Mouse (Mus musculus) left cerebral cortex, adult 11 months (tissue): ENCODE data around the gene Gm4737.
"Not testable (repeated sequence)": the region's sequence is repeated elsewhere in the genome, so short reads cannot be mapped to it uniquely, and the experiment has no call there.

Experiments used
- DNase-seq: peaks from one replicate; pipeline ENCODE4 v3.0.0; 2022; ENCODE audit warnings: low spot score

Gm4737 gene

DNA sequence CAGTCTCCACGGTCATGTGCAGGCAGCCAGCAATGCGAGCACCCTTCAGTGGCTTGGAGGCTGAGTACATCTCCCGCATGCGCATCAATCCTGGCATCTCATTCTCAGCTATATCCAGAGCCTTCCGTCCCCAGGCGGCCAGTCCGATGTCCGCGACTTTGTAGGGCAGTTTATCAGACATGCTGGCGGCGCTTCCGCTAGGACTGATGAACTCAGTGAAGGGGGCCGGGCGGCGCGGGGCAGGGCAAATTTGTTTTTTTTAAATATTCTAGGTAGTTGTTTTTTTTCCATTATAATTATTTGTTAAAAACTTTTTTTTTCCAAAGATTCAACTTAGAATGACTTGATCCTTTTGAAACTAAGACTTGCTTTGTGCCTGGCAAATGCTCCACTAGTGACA lies at the start of gene Gm4737:
Gene Gm4737, minus strand, starts transcription at position 246 of the 400 bp plus-strand sequence.
- not testable (repeated sequence) for DNase-seq

DNA sequence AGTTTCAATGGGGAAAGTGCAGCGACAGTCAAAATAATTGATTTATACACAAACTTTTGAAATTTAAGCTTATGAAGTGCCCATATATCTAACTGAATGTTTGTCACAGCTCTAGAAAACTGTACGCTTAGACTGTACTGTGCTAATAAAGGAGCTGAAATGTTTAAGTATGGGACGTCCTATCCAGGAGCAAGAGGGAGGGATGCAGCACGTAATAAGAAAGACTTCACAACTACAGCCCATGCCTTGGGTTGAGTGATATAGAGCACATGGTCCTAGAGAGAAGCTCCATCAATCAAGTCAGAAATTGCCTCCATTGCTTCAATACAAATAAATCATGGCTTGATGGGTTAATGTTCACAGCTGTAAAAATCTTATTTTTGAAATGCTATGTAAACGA lies 40.9 kb upstream of the Gm4737 start:
- DNase-seq, result no peak

DNA sequence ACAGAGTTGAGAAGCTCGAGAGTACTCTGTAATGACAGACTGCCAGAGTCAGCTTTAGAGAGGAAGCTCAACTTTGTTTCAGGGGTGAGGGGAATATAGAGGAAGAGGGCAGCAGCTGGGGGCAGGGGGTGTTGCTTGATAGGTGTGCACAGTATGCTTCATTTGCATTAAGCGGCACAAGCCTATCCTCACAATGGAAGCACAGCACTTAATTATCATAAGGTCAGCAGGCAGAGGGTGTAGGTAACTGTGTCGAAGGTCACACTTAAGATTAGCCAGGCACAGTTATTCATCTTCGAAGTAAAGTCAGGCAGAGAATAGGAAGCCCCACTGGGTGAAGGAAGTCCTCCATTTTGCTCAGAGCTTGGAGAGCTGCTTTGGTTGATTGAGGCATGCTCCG lies 28.2 kb upstream of the Gm4737 start:
- no peak for DNase-seq

DNA sequence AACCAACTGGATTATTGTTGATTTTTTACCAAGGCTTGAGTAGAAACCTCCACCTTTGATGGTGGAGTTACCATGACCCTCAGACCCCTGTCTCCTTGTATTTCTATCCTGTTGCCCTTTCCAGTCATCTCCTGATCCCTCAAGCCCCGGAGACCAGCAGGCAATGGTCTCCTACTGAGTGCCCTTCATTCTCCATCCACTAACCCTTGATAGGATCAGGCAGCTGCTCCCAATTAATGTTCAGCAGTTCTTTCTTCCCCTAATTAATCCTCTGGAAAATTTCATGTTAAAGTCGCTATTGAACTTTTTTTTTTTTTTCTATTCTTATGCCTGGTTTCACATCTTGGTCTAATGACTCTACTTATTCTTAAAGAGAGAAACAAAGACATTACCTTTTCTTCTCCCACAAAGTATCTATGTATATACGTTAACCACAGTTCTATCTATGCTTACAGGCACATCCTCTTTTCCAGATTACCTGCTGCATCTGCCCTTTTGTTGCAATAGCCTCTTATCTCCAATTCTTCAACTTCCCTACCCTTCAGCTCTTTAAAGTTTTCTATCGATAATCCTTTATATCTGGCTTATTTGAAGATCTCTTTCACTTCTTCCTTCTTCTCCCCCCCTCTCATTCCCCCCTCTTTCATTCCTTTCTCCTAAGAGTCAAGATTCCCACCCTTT lies 23.4 kb upstream of the Gm4737 start:
- no peak for DNase-seq

DNA sequence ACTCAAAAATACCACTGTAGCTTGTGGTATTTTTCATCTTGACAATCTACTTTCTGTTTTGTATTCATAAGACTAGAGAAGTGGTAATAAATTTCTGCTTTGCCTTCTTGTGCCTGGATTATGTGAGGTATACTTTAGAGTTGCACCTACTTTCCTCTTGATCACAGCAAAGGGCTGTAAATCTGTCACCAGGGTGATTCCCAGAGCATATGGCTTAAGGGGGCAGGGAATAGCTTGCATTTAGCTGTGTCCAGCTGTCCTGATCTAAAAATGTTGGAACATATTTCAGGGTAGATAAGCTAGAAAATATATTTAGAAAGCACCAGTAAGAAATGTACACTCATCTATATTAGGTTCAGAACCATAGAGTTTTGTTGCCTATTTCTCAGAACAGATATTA lies 18.2 kb upstream of the Gm4737 start:
- no peak for DNase-seq

DNA sequence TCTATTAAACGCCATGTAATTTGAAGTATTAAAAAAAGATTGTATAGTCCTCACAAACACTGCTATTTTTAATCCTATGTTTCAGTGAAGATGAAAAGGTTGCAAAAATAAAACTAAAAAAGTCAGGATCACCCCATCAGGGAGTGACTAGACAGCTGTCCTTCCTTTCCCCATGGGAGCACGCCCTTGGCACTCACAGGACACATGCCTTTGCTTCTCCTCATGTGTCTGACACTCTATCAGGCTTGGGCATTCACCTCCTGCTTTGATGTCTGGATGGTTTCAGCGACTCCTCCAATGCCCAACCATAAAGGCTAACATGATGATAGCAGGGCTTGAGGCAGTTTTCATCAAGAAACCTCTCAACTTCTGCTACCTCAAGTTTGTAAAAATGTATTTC lies 12.1 kb upstream of the Gm4737 start:
- no peak for DNase-seq

DNA sequence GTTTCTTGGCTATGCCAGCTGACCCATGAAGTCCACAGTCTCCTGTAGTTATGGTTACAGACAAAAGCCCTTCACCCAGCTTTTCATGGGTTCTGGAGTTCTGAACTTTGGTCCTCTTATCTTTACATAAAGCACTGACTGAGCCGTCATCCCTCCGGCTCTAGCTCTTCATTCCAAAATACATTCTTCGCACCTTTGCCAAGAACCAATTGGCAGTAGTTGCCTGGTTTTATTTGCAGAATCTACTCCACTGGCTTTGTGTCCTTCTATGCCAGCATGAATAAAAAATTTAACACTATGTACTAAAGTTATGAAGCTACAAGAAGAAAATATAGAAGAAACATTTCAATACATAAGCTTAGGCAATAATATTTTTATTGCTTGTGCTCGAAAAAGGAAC lies 10.4 kb upstream of the Gm4737 start:
- DNase-seq, result no peak

DNA sequence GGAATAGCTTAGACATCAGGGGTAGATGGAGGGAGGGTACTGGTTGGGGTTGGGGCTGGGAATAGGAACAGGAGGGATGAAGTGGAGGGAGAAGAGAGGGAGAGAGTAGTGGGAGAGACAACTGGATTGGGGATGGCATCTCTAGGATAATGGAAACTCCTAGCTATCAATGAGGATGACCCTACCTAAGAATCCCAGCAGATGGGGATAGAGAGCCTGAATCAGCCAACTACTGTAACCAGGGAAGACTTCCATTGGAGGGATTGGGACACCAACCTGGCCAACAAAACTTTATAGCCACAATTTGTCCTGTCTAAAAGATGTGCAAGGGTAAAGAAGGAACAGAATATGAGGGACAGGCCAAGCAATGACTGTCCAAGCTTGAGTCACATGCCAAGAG lies 3.7 kb downstream of the Gm4737 start:
- no peak for DNase-seq

DNA sequence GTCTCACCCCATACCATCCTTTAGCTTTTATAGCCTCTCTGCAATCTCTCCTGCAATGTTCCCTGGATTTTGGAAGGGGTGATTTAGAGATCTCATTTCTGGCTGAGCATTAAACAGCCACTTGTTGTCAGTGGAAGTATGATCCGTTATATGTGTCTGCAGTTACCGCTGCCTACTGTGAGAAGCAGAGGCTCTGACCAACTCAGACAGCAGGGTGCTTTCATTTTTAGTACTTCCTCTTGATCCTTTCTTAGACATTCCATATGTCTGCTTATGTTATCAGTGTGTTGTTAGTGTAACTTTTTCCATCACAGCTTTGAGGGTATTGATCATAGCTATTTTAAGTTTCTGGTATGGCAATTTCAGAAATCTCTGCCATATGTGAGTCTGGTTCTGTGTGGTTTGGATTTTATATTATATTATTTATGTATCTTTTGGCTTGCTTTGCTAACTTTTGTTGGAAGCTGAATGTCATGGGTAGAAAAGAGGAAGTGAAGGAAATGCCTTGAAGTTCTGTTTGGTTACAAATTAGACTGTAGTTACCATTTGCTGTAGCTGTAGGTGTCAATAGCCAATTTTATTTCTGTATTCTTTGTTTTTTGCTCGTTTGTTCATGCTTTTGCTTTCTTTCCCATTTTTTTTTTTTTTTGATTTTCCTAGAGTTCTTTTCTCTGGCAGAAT lies 6.1 kb downstream of the Gm4737 start:
- DNase-seq, result no peak

DNA sequence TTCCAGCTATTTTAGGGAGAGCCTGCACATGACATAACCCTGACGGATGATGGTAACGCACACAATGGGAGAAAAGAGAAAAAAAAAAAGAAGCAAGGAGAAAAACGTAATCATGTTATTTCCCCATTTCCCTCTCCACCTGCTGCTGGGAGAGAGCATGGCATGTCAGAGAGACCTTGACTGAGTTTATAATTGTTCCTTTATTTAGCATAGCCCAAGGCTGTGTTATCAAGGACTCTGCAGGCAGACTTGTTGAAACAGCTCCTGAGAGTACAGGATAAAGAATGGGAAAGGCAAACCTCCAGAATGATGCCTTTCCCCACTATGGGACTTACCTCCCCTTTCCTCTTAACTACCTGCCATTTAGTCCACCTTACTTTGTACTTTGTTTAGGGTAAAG lies 7.9 kb downstream of the Gm4737 start:
- no peak for DNase-seq

DNA sequence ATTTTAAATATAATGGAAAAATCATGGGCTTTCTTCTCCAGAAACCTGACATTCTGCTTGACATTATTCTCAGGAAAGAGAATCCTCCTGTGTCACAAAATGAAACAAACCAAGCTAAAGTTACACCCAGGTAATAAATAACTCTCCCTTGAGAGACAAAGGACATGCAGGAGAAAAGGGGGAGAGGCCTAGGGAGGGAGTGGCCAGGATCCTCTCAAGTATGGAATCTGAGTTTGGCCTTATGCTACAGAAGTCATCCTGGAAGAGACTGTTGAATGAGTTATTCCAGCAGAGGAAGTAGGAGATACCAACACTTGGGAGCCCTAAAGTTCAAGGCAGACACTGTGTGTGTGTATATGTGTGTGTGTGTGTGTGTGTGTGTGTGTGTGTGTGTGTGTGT lies 32.6 kb downstream of the Gm4737 start:
- DNase-seq, result no peak

DNA sequence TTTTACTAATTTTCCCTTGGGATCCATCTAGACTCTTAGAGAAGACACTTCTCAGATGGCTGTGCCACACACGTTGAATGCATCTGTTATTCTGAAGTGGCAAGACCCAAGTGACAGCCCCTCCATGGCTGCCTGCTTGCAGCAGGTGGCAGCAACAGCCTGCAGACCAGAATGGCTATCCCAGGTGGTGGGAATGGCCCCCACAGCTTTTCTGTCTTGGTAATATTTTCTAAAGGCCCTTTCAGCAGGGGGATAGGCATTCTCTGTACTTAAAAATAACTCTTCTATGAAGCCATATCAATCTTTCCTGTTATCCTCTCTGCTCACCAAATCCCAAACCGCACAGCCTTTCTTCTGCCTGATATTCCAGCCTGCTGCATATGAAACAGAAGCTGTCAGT lies 33.5 kb downstream of the Gm4737 start:
- no peak for DNase-seq

DNA sequence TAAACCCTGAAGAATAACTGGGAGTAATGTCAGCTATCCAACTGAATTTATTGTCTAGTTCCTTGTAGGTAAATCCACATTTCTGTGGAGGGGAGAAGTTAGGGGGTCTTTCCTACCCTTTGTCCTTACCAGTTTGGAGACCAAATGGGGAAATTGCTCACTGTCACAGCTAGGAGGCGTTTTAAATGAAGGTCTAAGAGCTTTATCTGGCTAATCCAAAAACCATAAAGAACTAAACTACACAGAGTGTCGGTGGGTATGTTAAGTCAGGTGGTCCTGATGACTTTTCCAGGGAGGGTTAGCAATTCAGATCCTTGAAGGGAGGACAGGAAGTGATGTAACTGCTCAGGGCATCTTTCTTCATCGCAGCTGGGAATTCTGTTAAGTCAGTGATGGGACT lies 34.3 kb downstream of the Gm4737 start:
- no peak for DNase-seq

DNA sequence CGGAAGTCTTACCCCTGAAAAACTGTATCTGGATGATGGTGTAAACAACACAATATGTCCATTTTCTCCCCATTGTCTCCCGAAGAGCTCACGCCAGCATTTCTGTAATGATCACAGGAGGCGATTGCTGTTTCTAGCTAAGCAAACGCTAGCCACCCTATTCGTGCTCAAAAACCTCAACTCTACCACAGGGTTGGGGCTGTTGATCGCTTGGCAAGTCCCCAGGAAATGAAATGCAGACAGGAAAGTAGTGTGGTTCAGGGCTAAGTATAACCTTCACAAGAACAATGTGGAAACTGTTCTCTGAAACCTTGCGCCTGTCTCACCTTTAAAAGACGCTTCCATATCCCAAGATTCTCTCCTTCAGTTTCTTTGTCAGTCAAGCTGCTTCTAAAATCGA lies 34.9 kb downstream of the Gm4737 start, which contains the start of gene Cd96:
Gene Cd96, minus strand, starts transcription at position 232 of the 400 bp plus-strand sequence.
- no peak for DNase-seq

DNA sequence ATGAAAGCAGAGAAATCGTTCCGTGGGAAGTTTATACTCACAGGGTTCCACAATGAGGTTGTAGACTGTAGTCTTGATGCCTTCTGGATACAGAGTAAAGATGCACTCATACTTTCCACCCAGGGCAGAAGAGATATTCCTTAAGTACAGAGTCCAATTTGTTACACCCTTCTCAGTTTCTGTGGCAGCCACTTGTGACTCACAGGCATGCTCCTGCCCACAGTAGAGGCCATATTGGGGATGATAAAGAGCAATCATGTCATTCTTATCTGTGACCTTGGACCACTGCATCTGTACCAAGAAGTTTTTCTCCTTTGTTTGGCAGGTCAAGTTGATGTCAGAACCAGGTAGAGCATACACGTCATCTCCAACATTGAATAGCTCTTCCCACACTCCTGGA lies 37.2 kb downstream of the Gm4737 start:
- DNase-seq, result no peak

DNA sequence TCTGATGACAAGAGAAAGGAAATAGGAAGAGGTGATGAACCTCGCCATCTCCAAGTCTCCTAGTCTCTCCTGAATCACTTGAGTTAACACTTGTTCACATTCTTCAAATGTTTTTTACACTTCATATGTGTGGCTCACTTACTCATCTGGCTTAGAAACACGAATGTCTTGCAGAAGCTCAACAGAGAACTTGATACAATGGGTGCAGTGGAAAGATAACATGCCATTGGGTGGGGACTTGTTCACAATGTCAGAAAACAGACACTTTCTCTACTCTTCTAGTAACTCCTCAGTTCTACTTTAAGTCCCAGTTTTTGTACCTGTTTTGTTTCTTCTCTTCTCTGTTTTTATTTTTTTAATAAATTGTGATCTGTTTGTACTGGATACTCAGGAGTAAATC lies 40.1 kb downstream of the Gm4737 start:
- no peak for DNase-seq

DNA sequence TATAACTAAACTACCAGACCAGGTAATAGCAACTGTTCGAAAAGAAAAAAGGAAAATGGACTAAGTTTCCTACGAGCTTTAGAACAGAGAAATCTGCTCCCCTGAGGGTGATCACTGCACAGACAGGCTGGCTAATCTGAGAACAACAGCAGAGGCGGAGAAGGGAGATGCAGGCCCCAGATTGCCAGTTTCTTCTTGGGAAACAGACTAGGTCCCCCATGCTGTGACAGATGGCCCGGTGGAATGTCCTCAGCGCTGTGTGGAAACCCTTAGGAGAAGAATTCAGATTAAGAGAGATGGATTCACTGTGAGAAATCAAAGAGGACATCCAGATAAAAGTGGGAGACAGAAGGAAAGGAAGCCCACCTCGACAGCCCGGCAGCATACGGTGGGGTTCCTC lies 45.3 kb downstream of the Gm4737 start:
- DNase-seq, result no peak

DNA sequence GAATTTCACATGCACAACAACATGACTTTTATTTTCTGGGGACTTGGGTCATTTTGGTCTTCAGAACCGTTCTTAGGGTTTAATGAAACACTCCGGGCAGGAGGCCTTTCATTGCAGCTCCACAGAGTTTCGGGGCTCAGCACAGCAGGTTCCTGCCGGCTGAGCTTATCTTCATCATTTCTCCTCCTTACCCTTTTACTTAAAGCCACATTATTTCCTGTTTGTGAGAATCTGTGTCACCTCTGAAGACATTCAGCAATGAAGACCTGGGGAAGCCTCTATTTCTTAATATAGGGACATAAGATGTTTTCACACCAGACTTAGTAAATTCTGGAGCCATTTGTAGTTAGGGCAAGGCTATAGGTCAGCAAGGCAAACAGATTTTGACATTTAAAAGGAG lies 47.4 kb downstream of the Gm4737 start:
- no peak for DNase-seq

DNA sequence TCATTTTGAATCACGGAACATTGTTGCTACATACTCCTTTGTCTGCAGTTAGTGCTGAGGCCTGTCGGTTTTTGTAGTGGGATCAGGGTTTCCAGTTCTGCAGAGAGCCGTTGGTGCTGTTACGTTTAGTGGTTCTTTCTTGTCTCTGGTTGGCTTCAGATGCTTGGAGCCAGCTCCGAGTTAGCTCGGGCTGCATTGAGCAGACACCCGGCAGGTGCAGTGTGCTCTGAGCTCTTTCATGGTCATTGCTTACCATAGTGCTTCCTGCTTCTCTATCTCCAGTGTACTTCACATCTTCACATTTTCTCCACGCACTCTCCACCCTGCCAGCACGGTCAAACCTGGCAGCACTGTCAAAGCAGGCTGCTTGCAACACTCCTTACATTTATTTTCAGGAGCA lies 50.4 kb downstream of the Gm4737 start:
- DNase-seq, result no peak
